Comparison of ENCODE assay signal across 12 mouse cellular contexts in genomic region chrY:90733656-90734333, GRCm38 (mm10). TPM values are rescaled to one million over a fixed set of nuclear protein-coding genes. Genes with fewer than 3 reads are reported as not detected.
A peak's percentile ranks its signal among the peaks of the same experiment; 100 is the strongest.
DNase-seq lines count a peak whose midpoint lies in the region.
"Had no signal": no experiment of that assay in that cellular context is flagged by ENCODE, and none has a peak within 500 bp of the region (broad histone marks: within the 10 kb centered on the region; RNA-seq: fewer than 3 reads in every experiment).

No protein-coding gene starts in this region.

- DNase-seq in B cell, adult 2 months = peak; percentile 45 to 50
- peak; percentile 88 for DNase-seq in ZHBTc4 (ENCODE audit: low read depth, low spot score)
- DNase-seq in cerebellum, adult 9-10 months = peak; percentile 46
- DNase-seq in gastrocnemius, postnatal 4 days (ENCODE audit: low spot score in 2 of 2) = peak; percentile 17 to 53
- peak; percentile 38 for DNase-seq in kidney, adult 9 months
- DNase-seq in lung, postnatal 4 days = peak; percentile 31 to 45
- DNase-seq in right cerebral cortex, postnatal 25 days = peak; percentile 32
- DNase-seq in thymus, postnatal 14 days = peak; percentile 27

RNA-seq across cellular contexts. Expression of gene Gm21860, which starts 20.8 kb away (rescaled TPM):
- total RNA-seq in gastrocnemius, postnatal 4 days (2021) = not detected
- total RNA-seq: adrenal gland, adult 18-20 months; gastrocnemius, postnatal 10 days; heart, postnatal 14 days; layer of hippocampus, adult 18-20 months had no signal

RNA-seq across cellular contexts. Expression of gene Gm47283, which starts 50.7 kb away (rescaled TPM):
- total RNA-seq in gastrocnemius, postnatal 4 days (2021) = not detected
- total RNA-seq: adrenal gland, adult 18-20 months; gastrocnemius, postnatal 10 days; heart, postnatal 14 days; layer of hippocampus, adult 18-20 months had no signal

Comparison
In these comparisons a context has a peak if more than half of its experiments do, and no peak if none do; other contexts are left out.
1. Peak in every context shown above with its lines: DNase-seq.
2. DNase-seq: peak in every context shown above with its lines; median percentile 88 in ZHBTc4; 48 in B cell, adult 2 months; 46 in cerebellum, adult 9-10 months; 38 in kidney, adult 9 months; 38 in lung, postnatal 4 days; 35 in gastrocnemius, postnatal 4 days; 32 in right cerebral cortex, postnatal 25 days; 27 in thymus, postnatal 14 days.